Mouse (Mus musculus) megakaryocyte progenitor cell, adult 5-6 weeks (primary cell): ENCODE measurements around the gene Duxf3. TPM values are rescaled to one million over a fixed set of nuclear protein-coding genes. Genes with fewer than 3 reads are reported as not detected.
"Not testable (repeated sequence)": the region's sequence is repeated elsewhere in the genome, so short reads cannot be mapped to it uniquely, and the experiment has no call there.

Source experiments
- ATAC-seq: replicated peaks from 2 replicates; pipeline ENCODE4 v1.8.0; 2016; ENCODE audit warnings: mild to moderate bottlenecking, moderate TSS enrichment, inconsistent platforms; ENCODE audit not compliant: poor library complexity
- total RNA-seq, 2 experiments: library from RNA; stranded (forward) in 1 of 2; stranded (reverse) in 1 of 2; fragments of 157-497, 149-512 nt in 1 of 2; fragments of 200-1000 nt in 1 of 2; gene quantifications; 2 replicates each; pipeline versions ENCODE4 v1.2.3 to v1.2.4; 2015 to 2017

The Duxf3 gene
- total RNA-seq, 2 experiments from 2014 or later: not detected

GRCm38 (mm10) chr10:58223972-58224805 is 8.3 kb downstream of the Duxf3 start:
- not testable (repeated sequence) for ATAC-seq

GRCm38 (mm10) chr10:58223161-58223560 is 9.3 kb downstream of the Duxf3 start:
- ATAC-seq: not testable (repeated sequence)

- ATAC-seq: not testable (repeated sequence)
Measured at GRCm38 (mm10) chr10:58221571-58221970, 10.9 kb downstream of the Duxf3 start.

- no peak for ATAC-seq
Measured at GRCm38 (mm10) chr10:58220726-58221125, 11.7 kb downstream of the Duxf3 start.

DNA sequence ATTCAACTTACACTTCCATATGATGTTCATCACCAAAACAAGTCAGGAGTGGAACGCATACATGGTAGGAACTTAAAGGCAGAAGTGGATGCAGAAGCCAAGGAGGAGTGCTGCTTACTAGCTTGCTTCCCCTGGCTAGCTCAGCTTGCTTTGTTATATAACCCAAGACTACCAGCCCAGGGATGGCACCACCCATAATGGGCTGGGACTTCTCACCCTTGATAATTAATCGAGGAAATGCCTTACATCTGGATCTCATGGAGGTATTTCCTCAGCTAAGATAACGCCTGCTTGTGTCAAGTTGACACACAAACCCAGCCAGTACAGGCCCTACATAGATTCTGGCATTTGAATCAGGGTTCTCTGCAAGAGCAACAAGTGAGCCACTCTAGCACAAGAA is 15.1 kb downstream of the Duxf3 start:
- no peak for ATAC-seq

DNA sequence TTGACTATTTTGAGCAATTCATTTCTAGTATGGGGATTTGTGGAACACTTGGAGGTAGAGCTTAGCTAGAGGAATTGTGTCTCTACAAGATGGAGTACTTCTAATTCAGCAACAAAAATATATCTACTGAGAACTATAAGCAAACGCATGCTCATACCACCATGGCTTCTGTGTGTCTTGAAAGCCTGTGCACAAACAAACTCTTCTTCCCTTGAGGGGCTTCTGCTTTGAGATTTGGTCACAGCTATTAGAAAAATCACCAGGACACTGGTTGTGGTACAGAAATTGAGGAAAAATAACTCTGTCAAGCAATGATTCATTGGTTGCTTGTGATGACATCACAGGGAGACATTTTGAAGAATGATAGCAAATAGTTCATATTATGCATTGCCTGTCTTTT is 17.1 kb downstream of the Duxf3 start:
- no peak for ATAC-seq

DNA sequence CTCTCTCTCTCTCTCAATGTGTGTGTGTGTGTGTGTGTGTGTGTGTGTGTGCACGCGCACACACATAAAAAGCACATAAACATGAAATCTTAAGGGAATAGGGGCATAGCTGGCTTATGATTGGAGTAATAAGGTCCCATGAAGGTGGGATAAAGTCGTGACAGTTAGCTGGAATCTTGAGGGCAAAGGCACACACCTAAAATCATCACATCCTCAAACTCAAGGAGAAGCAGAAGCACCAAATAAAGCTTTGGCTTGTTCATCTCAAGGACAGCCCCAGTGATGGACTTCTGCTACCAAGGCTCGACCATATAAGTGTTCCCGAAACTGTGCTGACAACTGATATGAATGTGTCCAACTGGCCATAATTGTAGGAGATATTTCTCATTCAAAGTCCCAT is 17.5 kb downstream of the Duxf3 start:
- no peak for ATAC-seq

DNA sequence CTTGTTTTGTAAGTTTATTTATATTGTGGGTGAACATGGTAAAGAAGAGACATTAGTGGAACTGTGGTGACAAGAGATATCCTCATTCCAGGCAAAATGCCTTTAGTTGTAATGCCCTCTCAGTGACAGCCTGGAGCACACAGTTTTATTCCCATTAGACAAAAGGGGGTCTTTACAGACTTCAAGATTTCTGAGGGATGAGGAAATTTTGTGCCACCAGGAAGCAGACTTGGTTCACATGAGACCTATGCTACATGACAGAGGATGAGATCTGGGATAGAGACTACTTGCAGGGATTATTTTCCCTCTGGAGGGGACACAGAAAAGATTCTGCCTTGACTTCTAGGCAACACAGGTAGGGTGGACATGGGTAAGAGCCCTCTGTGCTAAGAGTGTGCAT is 18.0 kb downstream of the Duxf3 start:
- no peak for ATAC-seq

DNA sequence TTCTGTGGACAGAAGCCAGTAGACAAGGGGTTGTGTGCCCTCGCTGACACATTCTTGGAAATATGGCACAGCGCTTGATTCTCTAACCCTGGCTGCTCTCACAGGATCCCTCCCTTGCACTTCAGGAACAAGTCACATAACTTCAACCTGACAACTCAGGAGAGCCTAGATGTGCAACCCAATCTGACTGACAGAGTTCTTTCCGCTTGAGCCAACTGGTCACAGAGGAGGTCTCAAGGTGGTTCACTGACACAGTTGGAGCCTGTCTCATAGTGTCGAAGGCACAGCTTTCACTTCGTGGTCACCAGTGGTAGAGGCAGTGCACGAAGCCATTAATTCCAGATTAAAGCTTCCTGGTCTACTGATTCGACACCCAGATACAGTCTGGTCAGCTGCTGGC is 20.2 kb downstream of the Duxf3 start:
- ATAC-seq: no peak

DNA sequence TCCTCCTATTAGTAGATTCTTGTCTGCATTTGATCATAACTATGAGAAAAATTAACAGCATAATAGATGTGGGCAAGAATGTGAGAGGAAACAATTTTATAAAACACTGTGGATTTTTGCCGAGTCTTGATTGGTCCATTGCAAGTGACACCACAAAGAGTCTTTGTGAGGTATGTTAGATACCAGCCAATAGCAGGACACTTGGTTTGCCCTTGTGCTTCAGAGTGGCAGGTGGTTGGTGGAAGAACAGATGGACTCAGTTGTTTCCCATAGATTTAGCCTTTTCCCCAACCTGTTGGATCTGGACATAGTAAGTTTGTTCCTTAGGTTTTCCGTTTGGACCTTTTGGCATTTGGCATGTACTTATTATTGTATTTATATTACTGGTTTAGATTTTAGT is 21.3 kb downstream of the Duxf3 start:
- ATAC-seq: no peak

DNA sequence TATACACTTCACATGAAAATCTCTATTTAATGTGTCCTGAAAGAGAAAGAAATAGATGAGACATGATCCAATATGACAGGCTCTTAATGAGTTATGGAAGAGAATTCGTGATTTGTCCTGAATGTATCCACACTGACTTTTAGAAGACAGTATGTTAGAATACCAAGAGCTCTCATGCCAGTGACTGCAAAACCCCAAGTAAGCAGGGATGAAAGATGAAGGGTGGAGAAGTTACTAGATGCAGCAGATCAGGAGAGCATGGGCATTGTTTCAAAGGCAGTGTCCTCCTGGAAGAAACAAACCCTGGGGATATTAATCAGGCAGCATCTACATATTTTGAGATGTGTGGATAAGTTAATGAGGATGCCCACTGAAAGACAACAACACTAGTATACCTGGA is 22.0 kb downstream of the Duxf3 start:
- no peak for ATAC-seq

DNA sequence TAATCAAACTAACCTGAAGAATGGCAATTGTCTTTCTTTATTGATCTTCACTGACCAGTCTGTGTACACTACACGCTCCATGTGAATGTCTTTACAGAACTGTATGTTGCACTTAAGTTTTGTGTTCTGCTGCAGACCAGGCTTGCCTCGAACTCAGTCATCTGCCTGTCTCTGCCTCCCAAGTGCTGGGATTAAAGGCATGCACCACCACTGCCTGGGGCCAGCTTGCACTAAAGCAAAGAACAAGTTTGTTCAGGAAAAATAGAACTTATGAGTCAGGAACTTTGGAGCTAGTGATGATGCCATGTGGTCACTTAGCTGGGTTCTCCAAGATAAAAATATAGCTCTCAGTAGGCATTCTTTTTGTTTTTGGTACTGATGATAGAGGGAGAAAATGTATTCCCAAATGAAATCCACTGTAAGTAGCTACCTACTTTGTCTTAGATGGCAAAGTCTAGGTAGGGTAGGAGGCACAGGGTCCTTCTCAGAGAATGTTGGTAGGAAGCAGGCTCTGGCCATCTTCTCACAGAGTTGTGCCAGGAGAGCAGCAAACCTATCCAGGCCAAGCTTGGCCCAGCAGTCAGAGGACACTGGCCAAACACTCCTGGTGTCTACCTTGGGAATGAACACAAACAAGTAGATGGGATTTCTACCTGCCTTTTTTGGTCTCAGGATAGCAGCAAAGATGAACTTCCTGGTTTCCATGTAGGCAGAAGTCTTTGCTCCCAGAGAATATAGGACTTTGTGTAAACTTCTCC is 22.6 kb downstream of the Duxf3 start:
- no peak for ATAC-seq

DNA sequence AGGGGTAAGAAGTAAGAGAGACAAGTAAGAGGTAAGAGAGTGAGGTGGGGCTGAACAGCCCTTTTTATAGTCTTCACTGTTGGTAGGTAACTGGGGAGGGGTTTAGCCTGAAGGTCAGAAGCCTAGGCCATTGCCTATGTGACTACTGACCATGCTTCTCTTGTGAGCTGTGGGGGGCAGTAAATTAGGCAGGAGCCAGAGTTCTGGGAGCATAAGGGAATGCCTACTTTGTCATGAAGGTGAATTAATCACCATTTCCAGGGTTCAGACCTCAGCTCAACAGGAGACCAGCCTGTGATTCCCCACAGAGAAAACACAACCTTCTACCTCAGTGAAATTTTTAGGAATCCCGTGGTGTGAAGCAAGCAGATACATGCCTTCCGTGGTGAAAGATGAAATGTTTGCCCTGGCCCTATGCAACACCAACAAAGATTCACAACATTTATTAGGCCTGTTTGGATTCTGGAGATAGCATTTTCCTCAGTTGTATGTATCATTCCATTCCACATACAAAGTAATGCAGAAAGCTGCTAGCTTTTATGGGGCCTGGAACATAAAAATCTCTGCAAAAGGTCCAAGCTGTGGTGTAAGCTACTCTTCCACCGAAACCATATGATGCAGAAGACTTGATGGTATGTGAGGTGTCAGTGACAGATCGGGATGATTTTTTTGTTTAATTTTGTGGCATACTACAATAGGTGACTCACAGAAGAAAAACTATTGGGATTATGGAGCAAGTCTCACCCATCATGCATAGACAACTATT is 25.7 kb downstream of the Duxf3 start:
- no peak for ATAC-seq

GRCm38 (mm10) chr10:58205986-58206385 is 26.5 kb downstream of the Duxf3 start:
- no peak for ATAC-seq

Other genes with a start within 250 kb of the Duxf3 start
- not detected in 2 replicates for gene AW822073, start 7.7 kb downstream of the Duxf3 start, total RNA-seq (2015)
- not detected in 2 replicates for gene AW822073, start 7.7 kb downstream of the Duxf3 start, total RNA-seq (2017)
- gene Gm4981, start 4.0 kb upstream of the Duxf3 start, total RNA-seq (2015): not detected in 2 replicates
- gene Gm4981, start 4.0 kb upstream of the Duxf3 start, total RNA-seq (2017): not detected in 2 replicates
- gene Gcc2, start 22.8 kb upstream of the Duxf3 start, total RNA-seq (2015): 41.4 and 45.6 TPM in 2 replicates
- gene Gcc2, start 22.8 kb upstream of the Duxf3 start, total RNA-seq (2017): 39.4 and 47.6 TPM in 2 replicates
- gene Lims1, start 90.8 kb upstream of the Duxf3 start, total RNA-seq (2015): 107 and 116 TPM in 2 replicates
- 68.9 and 71.3 TPM in 2 replicates for gene Lims1, start 90.8 kb upstream of the Duxf3 start, total RNA-seq (2017)
- 158 and 161 TPM in 2 replicates for gene Ranbp2, start 214.2 kb upstream of the Duxf3 start, total RNA-seq (2015)
- gene Ranbp2, start 214.2 kb upstream of the Duxf3 start, total RNA-seq (2017): 177 and 233 TPM in 2 replicates